Mouse (Mus musculus): Measurements from ENCODE around the gene Trpc6.

DNA sequence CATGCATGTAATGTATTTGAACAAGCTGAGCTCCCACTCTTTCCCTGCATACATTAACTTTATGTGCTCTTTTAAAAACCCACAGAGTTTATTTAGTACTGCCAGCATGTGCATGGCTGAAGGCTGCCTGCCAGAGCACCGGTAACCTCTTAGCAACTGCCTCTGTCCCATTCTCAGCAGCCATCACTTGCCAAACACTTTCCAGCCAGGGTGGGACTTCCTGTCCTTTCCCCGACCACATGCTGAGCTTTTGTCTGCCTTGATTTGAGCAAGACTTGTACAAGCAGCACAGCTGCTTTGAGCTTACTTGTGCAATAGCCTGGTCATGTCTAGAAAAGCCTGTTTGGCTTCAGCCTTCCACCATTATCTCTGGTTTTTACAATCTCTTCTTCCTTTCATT lies 90.4 kb downstream of the Trpc6 start:
- no peak for TF ChIP-seq CTCF (IDR thresholded peaks at IDR 0.05; ENCODE audit: borderline replicate concordance, control insufficient read depth, extremely low read depth, insufficient read depth, low read length, poor library complexity)
- no peak for TF ChIP-seq POLR2A (IDR thresholded peaks at IDR 0.05; ENCODE audit: control insufficient read depth, extremely low read depth, insufficient read depth, low read length, poor library complexity)

Measured in thymus, adult 2 months (tissue).